Mouse (Mus musculus) heart, postnatal 0 days (tissue): Measurements from ENCODE around the gene Runx1. TPM values are rescaled to one million over a fixed set of nuclear protein-coding genes. Genes with fewer than 3 reads are reported as not detected.

Experiments
- ATAC-seq: fragments of 200-750 bp; cut with Nextera tagmentation; 2 replicates; pipeline ENCODE4 v1.8.0; 2017; ENCODE audit warnings: low read depth, moderate number of reproducible peaks, moderate library complexity; ENCODE audit not compliant: insufficient read depth
- DNase-seq: peaks from one replicate; pipeline ENCODE4 v3.0.0-alpha.2; 2016; ENCODE audit warnings: low spot score
- H3K27ac ChIP-seq: fragments of 300-500 bp; sonication (generic); 2 replicates; pipeline ENCODE4 v1.5.1; 2014; ENCODE audit warnings: low read depth, mild to moderate bottlenecking
- H3K27me3 ChIP-seq: fragments of 300-500 bp; sonication (generic); 2 replicates; pipeline ENCODE4 v1.6.1; 2014; ENCODE audit warnings: low read length, mixed read lengths; ENCODE audit not compliant: control insufficient read depth, insufficient read depth
- H3K36me3 ChIP-seq: fragments of 300-500 bp; sonication (generic); replicated peaks from 2 replicates; pipeline ENCODE4 v1.6.1; 2014; ENCODE audit warnings: low read length, mixed read lengths; ENCODE audit not compliant: control insufficient read depth, insufficient read depth
- H3K4me1 ChIP-seq: fragments of 300-500 bp; sonication (generic); 2 replicates; pipeline ENCODE4 v1.6.1; 2014; ENCODE audit warnings: antibody characterized with exemption; ENCODE audit not compliant: control insufficient read depth, insufficient read depth
- H3K4me2 ChIP-seq: fragments of 300-500 bp; sonication (generic); 2 replicates; pipeline ENCODE4 v1.6.1; 2014; ENCODE audit warnings: low read depth, mild to moderate bottlenecking, low read length, moderate library complexity
- H3K4me3 ChIP-seq: fragments of 300-500 bp; sonication (generic); 2 replicates; pipeline ENCODE4 v1.5.1; 2014; ENCODE audit warnings: low read depth, low read length
- H3K9ac ChIP-seq: fragments of 300-500 bp; sonication (generic); replicated peaks from 2 replicates; pipeline ENCODE4 v1.6.1; 2014; ENCODE audit warnings: low read depth, low read length, mixed read lengths
- H3K9me3 ChIP-seq: fragments of 300-500 bp; sonication (generic); replicated peaks from 2 replicates; pipeline ENCODE4 v1.6.1; 2016; ENCODE audit warnings: low read length; ENCODE audit not compliant: control insufficient read depth
- CTCF ChIP-seq: IDR thresholded peaks from 2 replicates; pipeline ENCODE4 v1.5.1; 2016; ENCODE audit warnings: antibody characterized with exemption, control low read depth, low read depth
- EP300 ChIP-seq: IDR thresholded peaks from 2 replicates; pipeline ENCODE4 v1.6.1; 2016; ENCODE audit warnings: antibody characterized with exemption, low read depth
- WGBS: fragments of 180-500 bp; shearing (Covaris S2); extraction: QIAGEN DNeasy Blood & Tissue Kit; methylation state at CpG from one replicate; pipeline ENCODE4 v1.1.7; 2014; 5-methylcytosine and 5-hydroxymethylcytosine counted together
- polyA plus RNA-seq: library from polyadenylated mRNA; unstranded; fragments of >200 nt; fragmentation: Nextera tagmentation; extraction: Ambion mirVana; gene quantifications from 2 replicates; pipeline ENCODE4 v1.2.1, GENCODE M21; 2015
- total RNA-seq: library from RNA; depleted of rRNA; stranded (reverse); fragments of >200 nt; gene quantifications from 2 replicates; pipeline ENCODE4 v1.2.3, GENCODE M21; 2014; ENCODE audit warnings: low replicate concordance

The Runx1 gene
- total and polyA plus RNA-seq, 2 experiments from 2014 or later = 0.33 to 1.3 TPM

DNA sequence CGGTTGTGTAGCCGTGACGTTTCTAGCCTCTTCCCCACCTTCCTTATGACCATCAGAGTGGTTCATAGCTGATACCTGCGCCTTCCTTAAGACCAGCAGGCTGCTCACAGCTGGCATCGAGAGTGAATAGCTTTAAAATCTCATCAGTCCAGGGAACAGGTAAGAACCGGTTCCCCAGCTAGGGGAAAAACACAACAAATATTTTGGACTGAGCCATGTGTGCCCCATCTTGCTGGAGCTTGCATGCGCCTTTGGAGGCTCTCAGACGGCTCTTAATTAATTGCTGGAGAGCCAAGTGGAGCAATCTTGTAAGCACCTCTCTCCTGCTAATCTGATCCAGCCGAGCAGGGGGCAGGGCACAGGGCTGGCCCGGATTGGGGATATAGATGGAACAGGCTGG is 245.0 kb downstream of the Runx1 start:
- Histone ChIP-seq H3K27me3 (no peaks in the 10 kb centered on the region), H3K9me3 (no peaks in the 10 kb centered on the region), H3K4me3 (no peak overlapping the region), H3K27ac (no peak overlapping the region), H3K36me3 (no peaks in the 10 kb centered on the region), H3K4me2 (no peak overlapping the region), H3K9ac (no peak overlapping the region), H3K4me1 (no peaks in the 10 kb centered on the region)
- ATAC-seq = no peak
- no peak for TF ChIP-seq CTCF
- TF ChIP-seq EP300 = no peak
- 77% methylated on average over 10 of the region's 10 CpGs for WGBS
- no peak for DNase-seq

DNA sequence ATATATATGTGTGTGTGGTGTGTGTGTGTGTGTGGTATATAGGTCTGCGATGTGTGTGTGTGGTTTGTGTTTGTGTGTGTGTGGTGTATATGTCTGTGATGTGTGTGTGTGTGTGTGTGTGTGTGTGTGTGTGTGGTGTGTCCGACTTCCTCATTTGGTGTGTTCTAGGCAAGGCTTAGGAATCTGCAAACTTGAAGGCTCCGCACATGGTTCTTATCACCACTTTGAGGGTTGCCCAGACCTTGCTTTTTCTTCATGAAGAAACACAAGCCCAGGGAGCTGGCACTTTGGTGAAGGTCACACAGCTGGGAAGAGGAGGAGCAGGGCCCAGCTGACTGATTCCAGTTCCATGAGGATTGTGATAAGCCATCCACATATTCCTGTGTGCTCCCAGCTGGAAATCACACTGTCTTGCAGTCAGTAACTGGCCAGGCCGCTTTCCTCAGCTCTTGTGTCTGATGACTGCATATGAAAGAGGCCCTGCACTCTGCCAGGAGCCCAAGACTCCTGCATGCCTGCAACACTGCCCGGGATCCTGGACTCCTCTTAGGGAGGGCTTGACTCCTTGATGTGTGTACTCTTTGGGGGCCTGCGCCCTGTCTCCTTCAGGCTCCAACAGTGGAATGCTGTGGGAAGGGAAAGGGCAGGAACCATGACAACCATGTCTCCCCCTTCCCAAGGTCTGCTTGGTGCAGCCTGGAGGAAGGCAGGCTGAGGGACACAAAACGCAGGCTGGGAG is 246.9 kb downstream of the Runx1 start:
- DNase-seq = no peak

DNA sequence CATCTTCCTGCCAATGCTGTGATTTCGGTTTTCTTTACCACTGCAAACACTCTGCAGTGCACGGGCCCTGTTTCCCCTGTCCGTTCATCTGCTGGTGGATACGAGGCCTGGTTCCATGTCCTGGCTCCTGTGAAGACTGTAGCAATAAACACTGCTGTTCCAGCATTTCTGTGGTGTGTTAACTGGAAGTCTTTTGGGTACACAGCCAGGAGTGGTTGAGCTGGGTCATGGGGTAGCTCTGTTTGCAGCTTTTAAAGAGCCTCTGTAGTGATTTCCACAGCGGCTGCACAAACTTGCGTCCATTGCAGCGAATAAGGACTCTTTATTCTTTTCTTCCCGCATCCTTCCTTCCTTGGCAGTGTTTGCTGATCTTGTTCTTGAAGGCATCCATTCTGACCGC is 248.6 kb downstream of the Runx1 start:
- H3K4me2 ChIP-seq = no peak overlapping the region
- H3K27ac ChIP-seq = no peak overlapping the region
- no peaks in the 10 kb centered on the region for H3K9me3 ChIP-seq
- no peaks in the 10 kb centered on the region for H3K27me3 ChIP-seq
- no peak for ATAC-seq
- H3K36me3 ChIP-seq = no peaks in the 10 kb centered on the region
- DNase-seq = no peak
- WGBS = 88% methylated on average over 9 of the region's 9 CpGs
- no peak overlapping the region for H3K4me3 ChIP-seq
- H3K4me1 ChIP-seq = no peaks in the 10 kb centered on the region; the same call in 1 of the 2 replicates
- no peak for TF ChIP-seq EP300
- TF ChIP-seq CTCF = no peak
- no peak overlapping the region for H3K9ac ChIP-seq

More for the DNA sequence above, 246.9 kb downstream of the Runx1 start:
- WGBS = 71% methylated on average over 7 of the region's 7 CpGs
- Histone ChIP-seq H3K27me3 (no peaks in the 10 kb centered on the region), H3K4me1 (no peaks in the 10 kb centered on the region), H3K4me3 (no peak overlapping the region), H3K36me3 (no peaks in the 10 kb centered on the region), H3K4me2 (no peak overlapping the region), H3K9ac (no peak overlapping the region), H3K9me3 (no peaks in the 10 kb centered on the region), H3K27ac (no peak overlapping the region)
- no peak for ATAC-seq
- TF ChIP-seq CTCF (no peak), EP300 (no peak)

DNA sequence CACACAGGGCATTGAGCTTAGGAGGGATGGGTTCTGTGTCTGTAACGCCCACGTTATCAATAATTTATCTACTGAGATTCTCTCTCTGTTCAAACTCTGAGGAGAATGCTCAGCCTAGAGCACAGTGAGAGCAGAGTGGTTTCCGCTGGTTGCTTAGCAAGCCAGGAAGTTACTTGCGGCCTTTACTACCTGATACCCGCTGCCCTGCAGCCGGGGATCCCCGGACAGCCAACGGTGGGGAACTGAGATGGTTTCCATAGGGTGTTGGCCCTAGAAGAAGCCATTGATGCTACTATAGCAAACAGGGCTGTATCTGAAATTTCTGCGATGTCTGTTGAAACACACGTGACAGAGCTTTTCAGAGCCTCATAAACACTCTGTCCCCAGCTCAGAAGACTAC is 250.2 kb downstream of the Runx1 start:
- no peak overlapping the region for H3K9ac ChIP-seq
- ATAC-seq (no peak), DNase-seq (no peak)
- H3K27me3 ChIP-seq = no peaks in the 10 kb centered on the region
- TF ChIP-seq EP300 (no peak), CTCF (no peak)
- H3K9me3 ChIP-seq = no peaks in the 10 kb centered on the region
- no peak overlapping the region for H3K27ac ChIP-seq
- H3K4me1 ChIP-seq = no peaks in the 10 kb centered on the region; the same call in 1 of the 2 replicates
- H3K4me2 ChIP-seq = no peak overlapping the region
- H3K36me3 ChIP-seq = no peaks in the 10 kb centered on the region
- 68% methylated on average over 10 of the region's 10 CpGs for WGBS
- H3K4me3 ChIP-seq = no peak overlapping the region

DNA sequence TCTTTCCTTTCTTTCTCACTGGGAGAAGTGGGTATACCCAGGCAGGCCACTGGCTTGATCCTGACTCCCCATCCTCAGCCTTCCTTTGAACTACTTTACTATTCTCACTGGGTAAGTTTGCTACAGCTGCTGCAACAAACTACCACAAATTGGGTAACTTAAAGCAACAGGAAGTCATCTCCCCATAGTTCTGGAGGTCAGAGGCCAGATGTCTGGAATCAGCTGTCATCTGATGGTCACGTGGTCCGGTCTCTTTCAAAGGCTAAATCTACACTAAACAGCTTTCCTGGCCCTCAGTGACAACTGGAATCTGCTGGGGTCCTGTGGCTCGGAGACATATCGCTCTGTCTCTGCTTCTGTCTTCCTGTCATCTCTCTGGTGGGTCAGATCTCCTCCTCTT is 252.8 kb downstream of the Runx1 start:
- no peak overlapping the region for H3K9ac ChIP-seq
- no peaks in the 10 kb centered on the region for H3K27me3 ChIP-seq
- ATAC-seq (no peak), DNase-seq (no peak)
- no peak overlapping the region for H3K4me2 ChIP-seq
- H3K27ac ChIP-seq = no peak overlapping the region
- H3K36me3 ChIP-seq = no peaks in the 10 kb centered on the region
- TF ChIP-seq CTCF (no peak), EP300 (no peak)
- no peaks in the 10 kb centered on the region for H3K9me3 ChIP-seq
- 40% methylated on average over 4 of the region's 4 CpGs for WGBS
- no peak overlapping the region for H3K4me3 ChIP-seq
- H3K4me1 ChIP-seq = no peaks in the 10 kb centered on the region; the same call in 1 of the 2 replicates

DNA sequence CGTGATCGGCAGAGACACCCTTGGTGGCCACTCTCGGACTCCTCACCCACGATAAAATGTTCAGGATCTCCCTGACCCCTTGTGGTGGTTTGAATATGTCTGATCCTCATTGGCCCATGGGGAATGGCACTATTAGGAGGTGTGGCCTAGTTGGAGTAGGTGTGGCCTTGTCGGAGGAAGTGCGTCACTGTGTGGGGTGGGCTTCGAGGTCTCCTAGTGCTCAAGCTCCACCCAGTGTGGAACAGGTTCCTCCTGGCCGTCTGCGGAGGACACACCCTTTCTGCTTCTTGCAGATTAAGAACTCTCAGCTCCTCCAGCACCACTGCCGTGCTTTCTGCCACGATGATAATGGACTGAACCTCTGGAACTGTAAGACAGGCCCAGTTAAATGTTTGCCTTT is 254.7 kb downstream of the Runx1 start:
- TF ChIP-seq EP300 = no peak
- TF ChIP-seq CTCF = no peak
- H3K27ac ChIP-seq = no peak overlapping the region
- H3K36me3 ChIP-seq = no peaks in the 10 kb centered on the region
- DNase-seq (no peak), ATAC-seq (no peak)
- no peaks in the 10 kb centered on the region; the same call in 1 of the 2 replicates for H3K4me1 ChIP-seq
- H3K4me2 ChIP-seq = no peak overlapping the region
- WGBS = 88% methylated on average over 11 of the region's 11 CpGs
- H3K4me3 ChIP-seq = no peak overlapping the region
- H3K9me3 ChIP-seq = no peaks in the 10 kb centered on the region
- no peak overlapping the region for H3K9ac ChIP-seq
- H3K27me3 ChIP-seq = peaks cover 7% of the 10 kb centered on the region; the same call in 1 of the 2 replicates
